Mouse (Mus musculus) limb, embryonic 10.5 days (tissue): ENCODE measurements around the gene Fgd6. TPM values are rescaled to one million over a fixed set of nuclear protein-coding genes. Genes with fewer than 3 reads are reported as not detected.

Experiments
- polyA plus RNA-seq: library from polyadenylated mRNA; unstranded; fragments of >200 nt; fragmentation: Nextera tagmentation; extraction: Ambion mirVana; gene quantifications from 2 replicates; pipeline ENCODE4 v1.2.1, GENCODE M21; 2016

The Fgd6 gene
- polyA plus RNA-seq, 1 experiment from 2014 or later = 4.5 TPM

Other genes with a start within 250 kb of the Fgd6 start
- gene Usp44, start 204.4 kb upstream of the Fgd6 start, polyA plus RNA-seq = 1.0 and 1.1 TPM in 2 replicates
- 221 and 241 TPM in 2 replicates for gene Metap2, start 138.9 kb upstream of the Fgd6 start, polyA plus RNA-seq
- gene Vezt, start 184 bp upstream of the Fgd6 start, polyA plus RNA-seq = 19.9 and 25.9 TPM in 2 replicates
- 12.1 and 12.7 TPM in 2 replicates for gene Nr2c1, start 112.0 kb downstream of the Fgd6 start, polyA plus RNA-seq
- 495 and 559 TPM in 2 replicates for gene Ndufa12, start 162.7 kb downstream of the Fgd6 start, polyA plus RNA-seq